Mouse (Mus musculus) stomach, adult 2 months (tissue): ENCODE measurements around the gene Izumo1r. TPM values are rescaled to one million over a fixed set of nuclear protein-coding genes. Genes with fewer than 3 reads are reported as not detected.

Source experiments
- polyA plus RNA-seq: library from polyadenylated mRNA; depleted of rRNA; stranded (reverse); fragments of >200 nt; gene quantifications from 2 replicates; pipeline ENCODE4 v1.2.3, GENCODE M21; 2012; rRNA removed

Izumo1r gene
- 0.28 TPM in 1 of 2 replicates, not detected in the other for polyA plus RNA-seq

GRCm38 (mm10) chr9:14903581-14904378 is at the start of gene Izumo1r:
Gene Izumo1r, minus strand, starts transcription at chr9:14903949.

GRCm38 (mm10) chr9:14859868-14860639 is 43.7 kb downstream of the Izumo1r start, which contains the start of gene Gpr83:
Gene Gpr83, plus strand, starts transcription at chr9:14860210.

Other genes starting within 250 kb of the Izumo1r start
- gene Piwil4, start 163.2 kb downstream of the Izumo1r start, polyA plus RNA-seq, result 0.77 and 0.92 TPM in 2 replicates
- 12.8 and 16.7 TPM in 2 replicates for gene Fut4, start 151.6 kb downstream of the Izumo1r start, polyA plus RNA-seq
- not detected in 2 replicates for gene 1700012B09Rik, start 132.9 kb downstream of the Izumo1r start, polyA plus RNA-seq
- 0.35 and 0.64 TPM in 2 replicates for gene Mre11a, start 119.3 kb downstream of the Izumo1r start, polyA plus RNA-seq
- gene Ankrd49, start 119.1 kb downstream of the Izumo1r start, polyA plus RNA-seq, result 0.72 and 0.93 TPM in 2 replicates
- 0.09 TPM in 2 replicates for gene Gpr83, start 43.7 kb downstream of the Izumo1r start, polyA plus RNA-seq
- 22.4 and 23.3 TPM in 2 replicates for gene Panx1, start 141.5 kb upstream of the Izumo1r start, polyA plus RNA-seq
- gene Hephl1, start 208.2 kb upstream of the Izumo1r start, polyA plus RNA-seq, result 0.05 and 0.12 TPM in 2 replicates